ENCODE assay signal across 9 mouse cellular contexts in the genomic region with DNA sequence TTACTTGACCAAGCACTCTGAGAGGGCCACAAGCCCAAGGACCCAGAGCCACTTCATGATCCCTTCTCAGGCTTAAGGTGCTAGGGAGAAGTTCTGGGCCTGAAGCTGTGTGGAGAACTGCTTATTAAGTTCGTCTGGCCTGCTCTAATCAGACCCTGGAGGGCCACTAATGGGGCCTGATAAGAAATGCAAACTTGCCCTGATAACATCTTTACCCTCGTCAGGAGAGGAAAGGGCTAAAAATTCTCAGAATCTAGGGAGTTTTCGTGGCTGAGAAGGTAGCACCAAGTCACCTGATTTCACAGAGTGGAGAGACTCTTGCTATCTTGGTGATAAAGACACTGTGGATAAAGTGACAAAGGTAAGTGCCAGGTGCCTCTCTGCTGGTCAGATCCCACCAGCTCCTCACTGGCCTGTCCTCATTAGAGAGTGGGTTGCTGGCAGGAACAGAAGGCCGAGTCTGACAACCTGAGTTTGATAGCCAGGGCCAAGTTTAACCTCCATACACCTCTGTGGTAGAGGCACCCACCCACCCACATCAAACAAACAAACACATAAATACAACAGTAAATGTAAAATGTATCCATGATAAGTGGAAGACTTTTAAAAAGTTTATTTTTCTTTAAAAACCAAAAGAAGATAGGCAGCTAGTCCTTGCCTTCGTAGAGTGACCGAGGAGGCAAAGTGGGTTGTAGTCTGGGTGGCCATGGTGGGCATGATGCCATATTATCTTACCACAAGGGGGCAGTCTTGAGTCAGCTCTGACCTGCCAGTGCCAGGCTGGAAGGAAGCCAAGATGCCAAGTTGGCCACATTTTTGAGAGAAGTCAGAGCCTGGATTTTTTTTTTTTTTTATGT. TPM values are rescaled to one million over a fixed set of nuclear protein-coding genes. Genes with fewer than 3 reads are reported as not detected.
DNase-seq lines count a peak whose midpoint lies in the region; ATAC-seq lines count a peak whose summit lies in the region.
"Had no signal": no experiment of that assay in that cellular context is flagged by ENCODE, and none has a peak within 500 bp of the region (broad histone marks: within the 10 kb centered on the region; RNA-seq: fewer than 3 reads in every experiment).

Pga5 (minus strand) TSS at position 157 of the 857 bp plus-strand sequence.

- no peaks in the 10 kb centered on the region for H3K36me3 ChIP-seq in intestine, embryonic 14.5 days (ENCODE audit: control insufficient read depth, insufficient read depth, low read length)
- H3K36me3 ChIP-seq in midbrain, embryonic 13.5 days = no peaks in the 10 kb centered on the region

- no peaks in the 10 kb centered on the region for H3K9me3 ChIP-seq in intestine, embryonic 14.5 days (ENCODE audit: control insufficient read depth, low read length)
- no peaks in the 10 kb centered on the region for H3K9me3 ChIP-seq in midbrain, embryonic 13.5 days
- H3K9me3 ChIP-seq: megakaryocyte, embryonic 14.5 days had no signal

- H3K27ac ChIP-seq in intestine, embryonic 14.5 days (ENCODE audit: low read depth) = no peak within 1 kb of the TSS
- no peak within 1 kb of the TSS for H3K27ac ChIP-seq in midbrain, embryonic 13.5 days

- peak; percentile 72 for DNase-seq in T-cell, adult 2 months (ENCODE audit: low spot score)
- peak; percentile 92 to 98 for DNase-seq in cerebellum, postnatal 36 days
- DNase-seq in frontal cortex, postnatal 36 days (ENCODE audit: low spot score in 2 of 2) = peak; percentile 72 to 86
- DNase-seq in intestine, embryonic 14.5 days (ENCODE audit: low spot score) = peak; percentile 75
- peak; percentile 62 to 78 for DNase-seq in left cerebral cortex, postnatal 36 days (ENCODE audit: low spot score in 2 of 2)
- DNase-seq in skeletal muscle tissue, adult 2 months (ENCODE audit: low read depth, low spot score) = peak; percentile 75
- no peak for DNase-seq in yolk sac, embryonic 10.5 days (ENCODE audit: low spot score)

- no peaks in the 10 kb centered on the region for H3K27me3 ChIP-seq in intestine, embryonic 14.5 days (replicated peaks; ENCODE audit: control insufficient read depth, insufficient read depth, low read length)
- H3K27me3 ChIP-seq in midbrain, embryonic 13.5 days = no peaks in the 10 kb centered on the region

- no peak within 1 kb of the TSS for H3K4me3 ChIP-seq in intestine, embryonic 14.5 days (ENCODE audit: low read depth, low read length)
- no peak within 1 kb of the TSS for H3K4me3 ChIP-seq in midbrain, embryonic 13.5 days (replicated peaks)
- H3K4me3 ChIP-seq: megakaryocyte, embryonic 14.5 days had no signal

- H3K4me2 ChIP-seq in intestine, embryonic 14.5 days (ENCODE audit: low read length) = no peak within 1 kb of the TSS
- no peak within 1 kb of the TSS for H3K4me2 ChIP-seq in midbrain, embryonic 13.5 days (replicated peaks)

- intact Hi-C loops in left cerebral cortex, postnatal 36 days (cut with DNase I) = loop anchor here (1.0 to 5.0 kb wide), 2 partner anchors 31 to 279 kb away; no protein-coding TSS in a partner anchor

- 34% methylated on average over 6 of the region's 6 CpGs for WGBS in intestine, embryonic 14.5 days
- 47% methylated on average over 6 of the region's 6 CpGs for WGBS in midbrain, embryonic 13.5 days

- H3K9ac ChIP-seq in intestine, embryonic 14.5 days (ENCODE audit: low read length) = no peak within 1 kb of the TSS
- H3K9ac ChIP-seq in midbrain, embryonic 13.5 days (replicated peaks) = no peak within 1 kb of the TSS

- no peak for ATAC-seq in intestine, embryonic 14.5 days (replicated peaks; ENCODE audit: low FRiP score, low TSS enrichment, low read depth)
- peak; percentile 73 for ATAC-seq in midbrain, embryonic 13.5 days

- no peaks in the 10 kb centered on the region for H3K4me1 ChIP-seq in intestine, embryonic 14.5 days (replicated peaks; ENCODE audit: control insufficient read depth, insufficient read depth, low read length)
- no peaks in the 10 kb centered on the region for H3K4me1 ChIP-seq in midbrain, embryonic 13.5 days (replicated peaks)

RNA-seq across cellular contexts. Expression of gene Pga5, which starts in this region (rescaled TPM):
- 0.34 TPM in 1 of 2 replicates, not detected in the other for polyA plus RNA-seq in intestine, embryonic 14.5 days (2014; fragmentation: Nextera tagmentation; extraction: Ambion mirVana)
- total RNA-seq in left cerebral cortex, postnatal 36 days (2021) = not detected
- not detected in 2 replicates for polyA plus RNA-seq in midbrain, embryonic 13.5 days (2015; fragmentation: Nextera tagmentation; extraction: Ambion mirVana)

Comparison
In these comparisons a context has a peak if more than half of its experiments do, and no peak if none do; other contexts are left out.
1. Peak in DNase-seq in intestine, embryonic 14.5 days; RNA of the gene not detected or under 1 TPM.
2. Peak in DNase-seq in left cerebral cortex, postnatal 36 days; RNA of the gene not detected or under 1 TPM.
3. Peak in ATAC-seq in midbrain, embryonic 13.5 days; RNA of the gene not detected or under 1 TPM.